Mouse (Mus musculus): ENCODE measurements at regions not wholly inside any gene's neighbourhood (a gene's known extent, or its start where the extent isn't known, plus 50 kb on each side); places are given as distances from the start of the nearest gene placed in this dataset.

DNA sequence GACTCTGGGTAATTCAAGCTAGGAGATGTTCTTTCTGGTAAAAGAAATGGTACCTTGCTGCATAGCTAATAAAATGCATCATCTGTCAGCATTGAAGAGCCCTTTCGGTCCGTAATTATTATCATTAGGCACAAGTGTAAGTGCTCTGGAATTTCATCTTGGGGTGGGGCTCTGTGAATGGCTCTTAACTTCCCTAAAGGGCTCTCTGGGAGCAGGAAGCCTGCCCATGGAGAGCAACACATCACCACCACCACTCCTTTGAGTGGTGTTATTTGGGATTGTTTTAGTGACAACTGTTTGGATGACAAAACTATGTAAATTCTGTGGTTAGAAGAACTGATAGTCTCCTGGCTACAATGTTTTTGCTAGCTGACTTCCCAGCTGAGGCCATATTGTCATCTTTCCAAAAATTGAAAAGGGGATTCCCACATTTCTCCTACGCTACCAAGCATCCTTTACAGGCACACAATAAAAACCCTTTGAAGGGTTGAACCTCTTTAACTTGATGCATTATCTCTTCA, 238.5 kb downstream of the Plk2 start:
- H3K36me3 ChIP-seq (ENCODE audit: control insufficient read depth, insufficient read depth, low read length) = no peaks in the 10 kb centered on the region
- no peaks in the 10 kb centered on the region for H3K9me3 ChIP-seq (ENCODE audit: control insufficient read depth, low read length)
- H3K27me3 ChIP-seq (replicated peaks; ENCODE audit: control insufficient read depth, insufficient read depth, low read length) = no peaks in the 10 kb centered on the region
- DNase-seq (ENCODE audit: low spot score) (no peak), ATAC-seq (replicated peaks; ENCODE audit: low FRiP score, low TSS enrichment, low read depth) (no peak)
- H3K27ac ChIP-seq (ENCODE audit: low read depth) = no peak overlapping the region
- no peak overlapping the region for H3K4me3 ChIP-seq (ENCODE audit: low read depth, low read length)
- no peak overlapping the region for H3K4me2 ChIP-seq (ENCODE audit: low read length)
- no peaks in the 10 kb centered on the region for H3K4me1 ChIP-seq (replicated peaks; ENCODE audit: control insufficient read depth, insufficient read depth, low read length)
- WGBS = 73% methylated on average over 3 of the region's 3 CpGs
- H3K9ac ChIP-seq (ENCODE audit: low read length) = no peak overlapping the region

GRCm38 (mm10) chr13:110633899-110634298, 239.1 kb downstream of the Plk2 start:
- H3K27me3 ChIP-seq (replicated peaks; ENCODE audit: control insufficient read depth, insufficient read depth, low read length) = no peaks in the 10 kb centered on the region
- WGBS = 87% methylated on average over 1 of the region's 1 CpGs
- H3K4me2 ChIP-seq (ENCODE audit: low read length) = no peak overlapping the region

GRCm38 (mm10) chr13:110642792-110643191, 247.9 kb downstream of the Plk2 start:
- Histone ChIP-seq H3K4me3 (ENCODE audit: low read depth, low read length) (no peak overlapping the region), H3K36me3 (ENCODE audit: control insufficient read depth, insufficient read depth, low read length) (no peaks in the 10 kb centered on the region), H3K4me2 (ENCODE audit: low read length) (no peak overlapping the region), H3K4me1 (replicated peaks; ENCODE audit: control insufficient read depth, insufficient read depth, low read length) (peaks cover 5% of the 10 kb centered on the region), H3K9me3 (ENCODE audit: control insufficient read depth, low read length) (no peaks in the 10 kb centered on the region), H3K27me3 (replicated peaks; ENCODE audit: control insufficient read depth, insufficient read depth, low read length) (no peaks in the 10 kb centered on the region), H3K9ac (ENCODE audit: low read length) (no peak overlapping the region), H3K27ac (ENCODE audit: low read depth) (no peak overlapping the region)
- 72% methylated on average over 3 of the region's 3 CpGs for WGBS
- ATAC-seq (replicated peaks; ENCODE audit: low FRiP score, low TSS enrichment, low read depth) = no peak
- no peak for DNase-seq (ENCODE audit: low spot score)

More at GRCm38 (mm10) chr13:110633899-110634298, 239.1 kb downstream of the Plk2 start:
- no peak overlapping the region for H3K9ac ChIP-seq (ENCODE audit: low read length)
- ATAC-seq (replicated peaks; ENCODE audit: low FRiP score, low TSS enrichment, low read depth) = no peak
- no peaks in the 10 kb centered on the region for H3K9me3 ChIP-seq (ENCODE audit: control insufficient read depth, low read length)
- H3K36me3 ChIP-seq (ENCODE audit: control insufficient read depth, insufficient read depth, low read length) = no peaks in the 10 kb centered on the region
- H3K27ac ChIP-seq (ENCODE audit: low read depth) = no peak overlapping the region
- no peak for DNase-seq (ENCODE audit: low spot score)
- H3K4me1 ChIP-seq (replicated peaks; ENCODE audit: control insufficient read depth, insufficient read depth, low read length) = no peaks in the 10 kb centered on the region
- H3K4me3 ChIP-seq (ENCODE audit: low read depth, low read length) = no peak overlapping the region

DNA sequence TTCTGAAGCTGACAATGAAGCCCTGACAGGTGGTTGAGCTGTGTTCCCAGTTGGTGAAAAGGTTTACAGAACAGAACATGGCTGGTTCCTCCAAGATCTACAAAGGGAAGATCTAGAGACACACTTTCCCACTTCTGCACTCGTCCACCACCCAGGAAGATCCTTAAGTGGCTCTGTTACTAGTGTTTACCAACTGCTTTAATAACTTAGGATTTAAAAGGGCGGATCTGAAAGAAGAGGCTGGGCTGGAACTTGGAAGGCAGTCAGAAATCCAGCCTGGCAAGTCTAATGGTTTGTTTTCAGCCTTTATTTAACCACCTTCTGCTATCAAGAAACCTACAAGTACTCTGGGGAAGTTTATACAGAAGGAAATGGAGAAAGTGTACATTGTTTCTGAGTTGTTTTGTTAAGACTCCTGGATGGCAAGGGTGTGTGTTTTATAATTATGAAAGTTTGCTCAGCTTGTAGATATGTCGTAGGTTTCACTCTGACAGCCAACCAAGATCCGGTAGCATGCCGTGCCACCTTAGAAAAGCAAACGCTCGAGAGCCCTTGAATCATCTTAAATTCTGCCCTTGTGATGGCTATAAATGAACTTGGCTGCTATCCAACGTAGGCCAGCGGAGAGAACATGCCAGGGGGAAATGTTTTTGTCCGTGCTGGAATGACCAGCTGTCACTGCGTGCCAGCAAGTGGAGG, 248.5 kb downstream of the Plk2 start:
- no peak overlapping the region for H3K9ac ChIP-seq (ENCODE audit: low read length)
- H3K36me3 ChIP-seq (ENCODE audit: control insufficient read depth, insufficient read depth, low read length) = no peaks in the 10 kb centered on the region
- 28% methylated on average over 11 of the region's 11 CpGs for WGBS
- H3K4me3 ChIP-seq (ENCODE audit: low read depth, low read length) = no peak overlapping the region
- H3K27me3 ChIP-seq (replicated peaks; ENCODE audit: control insufficient read depth, insufficient read depth, low read length) = no peaks in the 10 kb centered on the region
- H3K4me2 ChIP-seq (ENCODE audit: low read length) = peak overlapping the region; percentile 27
- no peak overlapping the region for H3K27ac ChIP-seq (ENCODE audit: low read depth)
- peaks cover 5% of the 10 kb centered on the region for H3K4me1 ChIP-seq (replicated peaks; ENCODE audit: control insufficient read depth, insufficient read depth, low read length)
- no peak for DNase-seq (ENCODE audit: low spot score)
- no peak for ATAC-seq (replicated peaks; ENCODE audit: low FRiP score, low TSS enrichment, low read depth)
- no peaks in the 10 kb centered on the region for H3K9me3 ChIP-seq (ENCODE audit: control insufficient read depth, low read length)

DNA sequence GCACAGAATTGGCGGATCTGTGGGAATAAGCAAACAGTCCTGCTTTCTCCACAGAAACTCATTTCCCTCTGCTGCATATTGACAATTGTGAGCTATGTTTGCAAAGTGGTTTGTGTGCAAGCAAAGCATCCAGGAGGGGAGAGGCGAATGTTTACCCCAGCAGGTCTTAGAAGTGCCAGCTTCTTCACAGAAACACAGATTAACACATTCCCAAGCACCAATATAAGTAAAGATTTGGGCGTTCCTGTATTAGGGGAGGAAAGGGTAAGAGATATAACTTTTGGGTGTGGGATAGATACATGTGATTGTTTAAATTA, 249.0 kb downstream of the Plk2 start:
- Histone ChIP-seq H3K4me2 (ENCODE audit: low read length) (peak overlapping the region; percentile 27), H3K9me3 (ENCODE audit: control insufficient read depth, low read length) (no peaks in the 10 kb centered on the region), H3K4me1 (replicated peaks; ENCODE audit: control insufficient read depth, insufficient read depth, low read length) (peaks cover 5% of the 10 kb centered on the region), H3K4me3 (ENCODE audit: low read depth, low read length) (no peak overlapping the region), H3K9ac (ENCODE audit: low read length) (no peak overlapping the region), H3K27ac (ENCODE audit: low read depth) (no peak overlapping the region), H3K27me3 (replicated peaks; ENCODE audit: control insufficient read depth, insufficient read depth, low read length) (no peaks in the 10 kb centered on the region), H3K36me3 (ENCODE audit: control insufficient read depth, insufficient read depth, low read length) (no peaks in the 10 kb centered on the region)
- ATAC-seq (replicated peaks; ENCODE audit: low FRiP score, low TSS enrichment, low read depth) = no peak
- WGBS = 48% methylated on average over 3 of the region's 3 CpGs
- DNase-seq (ENCODE audit: low spot score) = no peak

DNA sequence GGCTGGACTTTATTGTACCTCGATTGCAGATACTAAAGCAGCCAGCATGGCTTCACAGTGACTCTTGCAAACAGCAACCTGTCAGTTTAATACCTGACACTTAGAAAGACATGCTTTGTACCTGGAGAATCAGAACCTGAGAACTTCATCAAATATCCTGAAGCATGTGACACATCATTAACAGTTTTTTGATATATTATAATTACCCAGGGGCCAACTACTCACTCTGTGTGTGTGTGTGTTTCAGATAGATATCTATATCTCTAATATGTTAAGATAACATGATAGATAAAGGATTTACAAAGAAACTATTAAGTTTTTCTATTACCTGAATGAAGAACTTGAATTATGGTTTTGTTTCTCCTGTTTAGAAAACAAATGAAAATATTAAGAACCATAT, 254.5 kb downstream of the Plk2 start:
- H3K4me2 ChIP-seq (ENCODE audit: low read length) = no peak overlapping the region
- H3K36me3 ChIP-seq (ENCODE audit: control insufficient read depth, insufficient read depth, low read length) = no peaks in the 10 kb centered on the region
- H3K4me3 ChIP-seq (ENCODE audit: low read depth, low read length) = no peak overlapping the region
- no peaks in the 10 kb centered on the region for H3K27me3 ChIP-seq (replicated peaks; ENCODE audit: control insufficient read depth, insufficient read depth, low read length)
- no peak for DNase-seq (ENCODE audit: low spot score)
- H3K27ac ChIP-seq (ENCODE audit: low read depth) = no peak overlapping the region
- no peaks in the 10 kb centered on the region for H3K9me3 ChIP-seq (ENCODE audit: control insufficient read depth, low read length)
- ATAC-seq (replicated peaks; ENCODE audit: low FRiP score, low TSS enrichment, low read depth) = no peak
- H3K4me1 ChIP-seq (replicated peaks; ENCODE audit: control insufficient read depth, insufficient read depth, low read length) = no peaks in the 10 kb centered on the region
- H3K9ac ChIP-seq (ENCODE audit: low read length) = no peak overlapping the region
- 68% methylated on average over 1 of the region's 1 CpGs for WGBS

GRCm38 (mm10) chr13:110649870-110650497, 255.1 kb downstream of the Plk2 start:
- DNase-seq (ENCODE audit: low spot score) (no peak), ATAC-seq (replicated peaks; ENCODE audit: low FRiP score, low TSS enrichment, low read depth) (no peak)
- Histone ChIP-seq H3K4me1 (replicated peaks; ENCODE audit: control insufficient read depth, insufficient read depth, low read length) (no peaks in the 10 kb centered on the region), H3K27ac (ENCODE audit: low read depth) (no peak overlapping the region), H3K27me3 (replicated peaks; ENCODE audit: control insufficient read depth, insufficient read depth, low read length) (no peaks in the 10 kb centered on the region), H3K9me3 (ENCODE audit: control insufficient read depth, low read length) (no peaks in the 10 kb centered on the region), H3K4me2 (ENCODE audit: low read length) (no peak overlapping the region), H3K4me3 (ENCODE audit: low read depth, low read length) (no peak overlapping the region), H3K36me3 (ENCODE audit: control insufficient read depth, insufficient read depth, low read length) (no peaks in the 10 kb centered on the region), H3K9ac (ENCODE audit: low read length) (no peak overlapping the region)
- 49% methylated on average over 2 of the region's 2 CpGs for WGBS

GRCm38 (mm10) chr13:110652201-110652600, 257.4 kb downstream of the Plk2 start:
- H3K4me3 ChIP-seq (ENCODE audit: low read depth, low read length) = no peak overlapping the region
- no peaks in the 10 kb centered on the region for H3K36me3 ChIP-seq (ENCODE audit: control insufficient read depth, insufficient read depth, low read length)
- no peak overlapping the region for H3K27ac ChIP-seq (ENCODE audit: low read depth)
- no peaks in the 10 kb centered on the region for H3K27me3 ChIP-seq (replicated peaks; ENCODE audit: control insufficient read depth, insufficient read depth, low read length)
- H3K4me2 ChIP-seq (ENCODE audit: low read length) = no peak overlapping the region
- H3K9me3 ChIP-seq (ENCODE audit: control insufficient read depth, low read length) = no peaks in the 10 kb centered on the region
- 78% methylated on average over 7 of the region's 7 CpGs for whole genome bisulfite sequencing
- H3K9ac ChIP-seq (ENCODE audit: low read length) = no peak overlapping the region
- no peaks in the 10 kb centered on the region for H3K4me1 ChIP-seq (replicated peaks; ENCODE audit: control insufficient read depth, insufficient read depth, low read length)
- DNase-seq (ENCODE audit: low spot score) = no peak
- no peak for ATAC-seq (replicated peaks; ENCODE audit: low FRiP score, low TSS enrichment, low read depth)
